Mouse (Mus musculus) forebrain, embryonic 14.5 days (tissue): ENCODE measurements around the gene C1qa. TPM values are rescaled to one million over a fixed set of nuclear protein-coding genes. Genes with fewer than 3 reads are reported as not detected.

Experiments used
- ATAC-seq: fragments of 200-750 bp; cut with Nextera tagmentation; 2 replicates; pipeline ENCODE4 v1.8.0; 2017; ENCODE audit warnings: mild to moderate bottlenecking, moderate library complexity
- DNase-seq: peaks from one replicate; pipeline ENCODE4 v3.0.0-alpha.2; 2015; ENCODE audit warnings: low spot score
- H3K27ac ChIP-seq: fragments of 300-500 bp; sonication (generic); 2 replicates; pipeline ENCODE4 v1.5.1; 2014; ENCODE audit warnings: low read depth, mild to moderate bottlenecking, control low read depth, low read length, moderate library complexity
- H3K27me3 ChIP-seq: fragments of 300-500 bp; sonication (generic); replicated peaks from 2 replicates; pipeline ENCODE4 v1.6.1; 2014; ENCODE audit warnings: low read length, control low read depth, mixed read lengths; ENCODE audit not compliant: control insufficient read depth, insufficient read depth
- H3K36me3 ChIP-seq: fragments of 300-500 bp; sonication (generic); 2 replicates; pipeline ENCODE4 v1.6.1; 2014; ENCODE audit warnings: low read length, control low read depth; ENCODE audit not compliant: control insufficient read depth, insufficient read depth
- H3K4me1 ChIP-seq: fragments of 300-500 bp; sonication (generic); 2 replicates; pipeline ENCODE4 v1.6.1; 2014; ENCODE audit warnings: antibody characterized with exemption, low read length, control low read depth; ENCODE audit not compliant: control insufficient read depth, insufficient read depth
- H3K4me2 ChIP-seq: fragments of 300-500 bp; sonication (generic); 2 replicates; pipeline ENCODE4 v1.6.1; 2014; ENCODE audit warnings: mild to moderate bottlenecking, control low read depth, low read length
- H3K4me3 ChIP-seq: fragments of 300-500 bp; sonication (generic); 2 replicates; pipeline ENCODE4 v1.5.1; 2014; ENCODE audit warnings: low read depth, low read length, control low read depth
- H3K9ac ChIP-seq: fragments of 300-500 bp; sonication (generic); 2 replicates; pipeline ENCODE4 v1.6.1; 2014; ENCODE audit warnings: mild to moderate bottlenecking, low read length, control low read depth, moderate library complexity
- H3K9me3 ChIP-seq: fragments of 300-500 bp; sonication (generic); replicated peaks from 2 replicates; pipeline ENCODE4 v1.6.1; 2016; ENCODE audit warnings: low read length, control low read depth, mixed read lengths; ENCODE audit not compliant: control insufficient read depth
- WGBS: fragments of 180-500 bp; shearing (Covaris S2); extraction: QIAGEN DNeasy Blood & Tissue Kit; methylation state at CpG from one replicate; pipeline ENCODE4 v1.1.7; 2014; 5-methylcytosine and 5-hydroxymethylcytosine counted together
- polyA plus RNA-seq: library from polyadenylated mRNA; unstranded; fragments of >200 nt; fragmentation: Nextera tagmentation; extraction: Ambion mirVana; gene quantifications from 2 replicates; pipeline ENCODE4 v1.2.1, GENCODE M21; 2014

The C1qa gene
- polyA plus RNA-seq, 1 experiment from 2014 or later = 24.3 TPM

DNA sequence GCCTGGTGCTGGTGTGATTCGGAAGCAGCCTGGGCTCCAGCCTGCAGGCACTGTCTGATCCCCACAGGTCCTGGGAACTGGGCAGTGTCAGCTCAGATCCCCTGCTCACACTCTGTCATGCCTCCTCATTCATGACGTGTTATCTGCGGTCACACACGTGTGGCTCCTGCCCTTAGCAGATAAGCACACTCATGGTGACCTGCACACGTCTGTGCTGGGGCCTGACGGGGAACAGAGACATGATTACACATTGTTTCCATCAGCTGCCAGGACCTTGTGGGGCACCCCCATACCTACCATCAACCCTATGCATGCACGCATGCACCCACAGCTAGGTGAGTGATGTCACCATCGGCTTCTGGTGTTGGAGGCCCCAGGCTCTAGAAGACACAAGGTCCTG is 31.9 kb upstream of the C1qa start:
- H3K4me1 ChIP-seq = peaks cover 7% of the 10 kb centered on the region; the same call in 1 of the 2 replicates
- 91% methylated on average over 8 of the region's 8 CpGs for WGBS
- no peak overlapping the region for H3K27ac ChIP-seq
- no peak overlapping the region for H3K4me2 ChIP-seq
- H3K27me3 ChIP-seq = peaks cover 10% of the 10 kb centered on the region; the same call in 1 of the 2 replicates
- no peak overlapping the region for H3K9ac ChIP-seq
- H3K36me3 ChIP-seq = no peaks in the 10 kb centered on the region
- H3K4me3 ChIP-seq = no peak overlapping the region
- no peak for ATAC-seq
- no peak for DNase-seq
- no peaks in the 10 kb centered on the region for H3K9me3 ChIP-seq

DNA sequence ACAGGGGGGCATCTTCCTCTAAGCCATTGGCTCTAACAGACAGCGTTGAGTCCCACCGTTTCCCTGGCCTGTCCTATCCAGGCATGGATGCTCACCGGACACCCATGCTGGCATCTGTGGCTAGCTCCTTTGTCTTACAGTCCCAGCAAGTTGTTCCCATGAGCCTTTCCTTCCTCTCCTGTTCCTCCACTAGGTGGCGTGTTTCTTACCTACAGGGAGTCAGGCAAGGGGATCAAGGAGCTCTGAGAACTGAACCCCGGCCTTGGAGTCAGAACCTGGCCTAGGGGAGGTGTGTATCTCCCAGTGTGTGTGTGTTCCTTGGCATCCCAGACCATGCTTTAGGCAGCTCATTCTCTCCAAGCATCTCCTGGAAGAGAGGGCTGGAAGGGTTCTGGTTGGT is 30.3 kb upstream of the C1qa start:
- ATAC-seq = no peak

DNA sequence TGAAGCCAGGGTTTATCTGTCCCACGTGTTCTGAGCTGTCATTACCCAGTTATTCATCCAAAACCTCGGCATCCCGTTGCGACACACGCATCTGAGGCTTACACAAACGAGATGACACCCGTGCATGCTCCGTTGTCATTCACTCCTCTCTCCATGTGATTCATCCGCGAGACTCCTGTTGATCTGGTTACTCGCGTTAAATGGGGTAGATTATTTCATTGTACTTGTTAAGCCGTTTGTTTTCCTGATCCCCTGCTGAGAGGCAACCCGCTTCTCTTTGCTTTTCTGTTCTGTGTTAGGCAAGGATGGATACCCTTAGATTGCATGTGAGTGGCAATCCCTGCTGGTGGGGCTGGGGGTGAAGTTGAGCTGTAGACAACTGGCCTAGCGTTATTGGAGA is 27.2 kb upstream of the C1qa start:
- peak; percentile 36 for DNase-seq
- H3K36me3 ChIP-seq = no peaks in the 10 kb centered on the region
- H3K9ac ChIP-seq = no peak overlapping the region
- H3K4me1 ChIP-seq = 0 out of 2 replicates have a peak, but pooled peaks cover 2% of the 10 kb centered on the region
- no peak overlapping the region for H3K4me3 ChIP-seq
- peaks cover 10% of the 10 kb centered on the region; the same call in 1 of the 2 replicates for H3K27me3 ChIP-seq
- ATAC-seq = no peak
- H3K4me2 ChIP-seq = no peak overlapping the region
- no peak overlapping the region for H3K27ac ChIP-seq
- H3K9me3 ChIP-seq = no peaks in the 10 kb centered on the region
- WGBS = 2% methylated on average over 15 of the region's 15 CpGs

More for the DNA sequence above, 30.3 kb upstream of the C1qa start:
- no peak overlapping the region for H3K4me2 ChIP-seq
- H3K4me3 ChIP-seq = no peak overlapping the region
- 0 out of 2 replicates have a peak, but pooled peaks cover 2% of the 10 kb centered on the region for H3K4me1 ChIP-seq
- H3K9me3 ChIP-seq = no peaks in the 10 kb centered on the region
- DNase-seq = peak; percentile 71
- H3K9ac ChIP-seq = no peak overlapping the region
- no peak overlapping the region for H3K27ac ChIP-seq
- H3K36me3 ChIP-seq = no peaks in the 10 kb centered on the region
- 7% methylated on average over 5 of the region's 5 CpGs for WGBS
- H3K27me3 ChIP-seq = peaks cover 10% of the 10 kb centered on the region; the same call in 1 of the 2 replicates

DNA sequence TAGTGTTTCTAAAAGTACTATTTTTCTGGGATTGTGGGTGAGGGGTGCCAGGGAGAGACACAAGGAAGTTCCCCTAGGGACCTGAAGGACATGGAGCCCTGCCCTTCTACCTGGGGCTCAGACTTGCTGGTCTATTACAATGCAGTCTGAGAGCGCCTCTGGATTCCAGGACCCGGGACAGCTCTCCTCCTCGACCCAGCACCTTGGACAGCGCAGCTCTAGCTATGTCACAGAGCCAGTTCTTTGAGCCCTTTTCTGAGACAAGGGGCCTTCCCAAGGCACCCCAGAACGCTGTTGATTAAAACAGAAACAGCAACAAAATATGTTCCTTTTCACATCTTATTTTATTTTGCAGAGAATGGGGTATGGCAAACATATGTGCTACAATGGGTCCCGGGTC is 25.9 kb upstream of the C1qa start:
- Histone ChIP-seq H3K27ac (no peak overlapping the region), H3K4me1 (0 out of 2 replicates have a peak, but pooled peaks cover 2% of the 10 kb centered on the region), H3K9ac (no peak overlapping the region), H3K4me3 (no peak overlapping the region), H3K4me2 (no peak overlapping the region), H3K9me3 (no peaks in the 10 kb centered on the region), H3K27me3 (peaks cover 10% of the 10 kb centered on the region; the same call in 1 of the 2 replicates), H3K36me3 (no peaks in the 10 kb centered on the region)
- WGBS = 5% methylated on average over 6 of the region's 6 CpGs
- DNase-seq (no peak), ATAC-seq (no peak)

DNA sequence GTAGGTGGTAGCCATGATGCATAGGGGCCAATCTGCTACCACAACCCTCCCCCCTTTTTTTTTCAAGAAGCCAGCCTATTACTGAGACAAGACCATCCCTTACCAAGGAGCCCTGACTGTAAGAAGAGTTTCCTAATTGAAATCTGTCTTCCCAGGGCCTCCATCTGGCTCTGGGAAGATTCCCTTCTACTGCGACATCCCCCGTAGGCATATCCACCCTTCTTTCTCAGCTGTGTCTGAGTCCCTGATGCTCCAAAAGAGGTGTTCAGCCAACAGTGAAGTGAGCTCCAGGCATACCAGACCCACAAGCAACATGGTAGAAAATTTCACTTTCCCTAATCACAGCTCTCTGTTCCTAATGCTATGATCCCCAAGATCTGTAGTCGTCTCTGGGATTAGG is 20.9 kb upstream of the C1qa start:
- DNase-seq = no peak
- H3K36me3 ChIP-seq = no peaks in the 10 kb centered on the region
- ATAC-seq = no peak
- peaks cover 15% of the 10 kb centered on the region for H3K4me1 ChIP-seq
- no peak overlapping the region for H3K27ac ChIP-seq
- no peak overlapping the region for H3K4me3 ChIP-seq
- no peak overlapping the region for H3K4me2 ChIP-seq
- H3K9me3 ChIP-seq = no peaks in the 10 kb centered on the region
- WGBS = 70% methylated on average over 3 of the region's 3 CpGs
- no peak overlapping the region for H3K9ac ChIP-seq
- H3K27me3 ChIP-seq = no peaks in the 10 kb centered on the region

DNA sequence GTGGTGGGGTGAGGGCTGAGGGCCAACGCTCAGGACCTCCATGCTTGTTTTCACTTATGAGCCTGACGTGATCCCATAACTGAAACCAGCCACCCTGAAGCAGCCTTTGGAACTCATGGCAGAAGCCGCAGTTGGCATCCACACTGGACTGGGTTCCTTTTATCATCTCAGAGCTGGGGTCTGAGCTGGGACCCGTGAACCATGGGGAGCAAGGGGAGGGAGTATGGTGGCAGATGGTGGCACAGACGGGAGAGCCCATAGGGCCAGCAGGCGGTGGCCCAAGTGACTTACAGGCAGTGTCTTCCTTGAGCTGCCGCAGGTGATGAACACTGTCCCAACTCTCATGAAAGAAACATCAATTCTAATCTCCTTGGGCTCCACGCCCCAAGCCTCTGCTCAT is 20.2 kb upstream of the C1qa start:
- WGBS = 91% methylated on average over 8 of the region's 8 CpGs
- DNase-seq (no peak), ATAC-seq (no peak)
- H3K36me3 ChIP-seq = no peaks in the 10 kb centered on the region
- no peaks in the 10 kb centered on the region for H3K9me3 ChIP-seq
- no peak overlapping the region for H3K4me3 ChIP-seq
- H3K4me2 ChIP-seq = no peak overlapping the region
- no peak overlapping the region for H3K27ac ChIP-seq
- peaks cover 15% of the 10 kb centered on the region for H3K4me1 ChIP-seq
- no peaks in the 10 kb centered on the region for H3K27me3 ChIP-seq
- H3K9ac ChIP-seq = no peak overlapping the region

DNA sequence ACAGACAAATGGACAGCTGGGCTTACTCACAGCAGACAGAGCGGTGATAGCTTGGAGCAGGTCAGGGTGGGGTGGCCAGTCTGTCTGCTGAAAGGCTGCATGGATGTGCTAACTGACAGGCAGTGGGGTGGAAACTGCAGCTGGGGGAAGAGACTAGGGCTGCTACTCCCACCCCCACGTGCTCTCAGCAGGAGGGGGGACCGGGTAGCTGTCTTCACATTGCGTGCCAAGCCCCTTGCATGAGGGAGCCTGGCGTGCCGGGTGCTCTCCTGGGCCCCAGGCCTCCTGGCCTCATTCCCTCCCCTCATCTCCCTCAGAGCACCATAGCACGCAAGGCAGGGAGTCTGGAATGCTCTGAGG is 18.5 kb upstream of the C1qa start:
- H3K36me3 ChIP-seq = no peaks in the 10 kb centered on the region
- no peaks in the 10 kb centered on the region for H3K27me3 ChIP-seq
- 0 out of 2 replicates have a peak overlapping the region, but pooled peaks have one; percentile 50 for H3K27ac ChIP-seq
- peaks cover 15% of the 10 kb centered on the region for H3K4me1 ChIP-seq
- no peak overlapping the region for H3K9ac ChIP-seq
- ATAC-seq (no peak), DNase-seq (no peak)
- WGBS = 31% methylated on average over 5 of the region's 7 CpGs
- H3K4me2 ChIP-seq = no peak overlapping the region
- no peak overlapping the region for H3K4me3 ChIP-seq
- H3K9me3 ChIP-seq = no peaks in the 10 kb centered on the region

DNA sequence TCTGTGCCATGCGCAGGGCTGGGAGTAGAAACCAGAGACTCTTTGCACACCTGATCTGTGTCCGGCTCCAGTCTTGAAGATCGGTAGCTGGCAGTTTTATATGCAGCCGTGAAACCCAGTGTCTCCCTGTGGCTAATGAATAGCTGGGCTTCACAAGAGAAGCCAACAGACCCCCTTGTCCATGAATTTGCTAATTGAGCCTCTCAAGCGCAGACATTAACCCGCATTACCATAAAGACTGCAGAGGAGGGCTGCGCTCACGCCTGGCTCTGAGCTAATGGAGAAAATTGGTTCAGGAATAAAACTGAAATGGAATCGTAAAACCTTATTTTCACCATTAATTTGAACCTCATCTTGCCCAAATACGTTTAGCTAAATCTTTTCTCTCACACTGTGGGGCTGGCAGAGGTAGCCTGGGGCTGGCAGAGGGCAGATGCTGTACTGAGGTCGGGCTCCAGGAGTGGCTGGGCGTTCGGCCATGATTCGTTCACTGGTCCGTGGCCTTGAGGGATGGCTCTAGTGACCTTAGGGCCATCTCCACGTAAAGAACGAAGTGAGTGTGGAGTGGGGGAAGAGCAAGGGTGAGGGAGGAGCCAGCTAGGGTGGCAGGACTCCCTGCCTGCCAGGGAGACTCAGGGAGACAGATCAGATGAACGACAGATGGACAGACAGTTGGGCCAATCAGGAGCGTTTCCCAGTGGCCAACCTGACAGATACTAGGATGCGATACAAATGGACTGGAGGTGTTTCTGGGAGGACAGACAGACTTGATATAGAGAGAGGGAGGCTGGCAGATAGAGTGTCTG is 18.0 kb upstream of the C1qa start:
- Histone ChIP-seq H3K4me1 (peaks cover 18% of the 10 kb centered on the region), H3K36me3 (no peaks in the 10 kb centered on the region), H3K4me3 (no peak overlapping the region), H3K9me3 (no peaks in the 10 kb centered on the region), H3K9ac (no peak overlapping the region), H3K27ac (peak overlapping the region; percentile 50; the same call in 1 of the 2 replicates), H3K27me3 (0 out of 2 replicates have a peak, but pooled peaks cover under 1% of the 10 kb centered on the region), H3K4me2 (no peak overlapping the region)
- WGBS = 46% methylated on average over 20 of the region's 20 CpGs
- ATAC-seq (no peak), DNase-seq (peak; percentile 53)

DNA sequence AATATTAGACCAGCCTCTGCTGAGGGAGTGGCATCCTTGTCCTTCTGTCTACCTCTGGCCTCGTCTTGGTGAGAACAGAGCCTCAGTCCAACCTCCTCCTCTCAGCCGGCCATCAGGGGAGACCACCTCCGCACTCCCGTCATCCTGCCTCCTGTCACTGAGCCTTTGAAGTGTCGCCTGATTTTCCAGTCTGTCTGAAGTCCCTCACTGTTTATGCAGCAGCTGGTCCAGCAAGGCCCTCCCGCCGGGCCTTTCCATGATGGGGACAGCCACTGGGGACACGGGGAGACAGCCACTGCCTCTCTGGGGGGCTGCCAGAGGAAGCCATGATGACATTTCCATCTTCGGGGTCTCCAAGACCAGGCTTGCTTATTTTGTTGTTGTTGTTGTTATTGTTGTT is 14.2 kb upstream of the C1qa start:
- Histone ChIP-seq H3K27ac (no peak overlapping the region), H3K9ac (no peak overlapping the region), H3K4me3 (no peak overlapping the region), H3K4me2 (no peak overlapping the region), H3K9me3 (no peaks in the 10 kb centered on the region), H3K36me3 (no peaks in the 10 kb centered on the region), H3K27me3 (peaks cover 13% of the 10 kb centered on the region; the same call in 1 of the 2 replicates), H3K4me1 (peaks cover 22% of the 10 kb centered on the region)
- DNase-seq = no peak
- no peak for ATAC-seq
- 23% methylated on average over 9 of the region's 9 CpGs for WGBS
